In genomic region chr14:79771094-79771535, GRCm38 (mm10) we compare ENCODE assay signal across 8 mouse cellular contexts. TPM values are rescaled to one million over a fixed set of nuclear protein-coding genes. Genes with fewer than 3 reads are reported as not detected.
DNase-seq lines count a peak whose midpoint lies in the region; ATAC-seq and TF ChIP-seq lines count a peak whose summit lies in the region.

TSS of gene Pcdh8 (minus strand) at chr14:79771312.

- peak within 1 kb of the TSS; percentile 68 for H3K4me2 ChIP-seq in hindbrain, postnatal 0 days (ENCODE audit: low read depth, low read length)

- no peaks in the 10 kb centered on the region for H3K36me3 ChIP-seq in hindbrain, postnatal 0 days (ENCODE audit: insufficient read depth, low read length)

- H3K4me3 ChIP-seq in hindbrain, postnatal 0 days (ENCODE audit: low read length) = peak within 1 kb of the TSS; percentile 47

- peak; percentile 53 to 60 for DNase-seq in adrenal gland, adult 18-20 months (ENCODE audit: low spot score in 2 of 2)
- peak; percentile 46 for DNase-seq in gastrocnemius, postnatal 10 days
- peak; percentile 98 for DNase-seq in hindbrain, postnatal 0 days (ENCODE audit: low spot score)
- peak; percentile 82 to 91 for DNase-seq in left cerebral cortex, adult 18-20 months (ENCODE audit: low spot score in 2 of 2)
- DNase-seq in lung, postnatal 14 days = peak; percentile 54
- DNase-seq in right cerebral cortex, adult 18-20 months = peak; percentile 92

- H3K27me3 ChIP-seq in hindbrain, postnatal 0 days (ENCODE audit: insufficient read depth, low read length) = peaks cover 16% of the 10 kb centered on the region; the same call in 1 of the 2 replicates

- H3K9me3 ChIP-seq in hindbrain, postnatal 0 days (ENCODE audit: low read length) = no peaks in the 10 kb centered on the region

- peak; percentile 73 for ATAC-seq in common myeloid progenitor, adult 5-6 weeks (replicated peaks; ENCODE audit: low read depth, poor library complexity, severe bottlenecking)
- ATAC-seq in hindbrain, postnatal 0 days = peak; percentile 93
- no peak for ATAC-seq in erythroid progenitor cell, adult 5-6 weeks (replicated peaks; ENCODE audit: low FRiP score, poor library complexity, severe bottlenecking)

- peak within 1 kb of the TSS; percentile 63 for H3K9ac ChIP-seq in hindbrain, postnatal 0 days (replicated peaks; ENCODE audit: low read length)

- peak; percentile 57 for TF ChIP-seq CTCF in hindbrain, postnatal 0 days (IDR thresholded peaks at IDR 0.05; ENCODE audit: low read depth)

- WGBS in hindbrain, postnatal 0 days = under 1% methylated on average over 30 of the region's 30 CpGs

- H3K27ac ChIP-seq in hindbrain, postnatal 0 days = peak within 1 kb of the TSS; percentile 82

- peaks cover 3% of the 10 kb centered on the region; the same call in 1 of the 2 replicates for H3K4me1 ChIP-seq in hindbrain, postnatal 0 days (ENCODE audit: insufficient read depth, low read length)

RNA-seq across cellular contexts. Expression of gene Pcdh8, which starts in this region (rescaled TPM):
- total RNA-seq in adrenal gland, adult 18-20 months (2021) = under 1 TPM in 1 of 2 experiments, not detected in 1; 0.43 TPM
- total RNA-seq in common myeloid progenitor, adult 5-6 weeks (2017) = not detected in 2 replicates
- total RNA-seq in gastrocnemius, postnatal 10 days (2021) = under 1 TPM in 1 of 2 experiments, not detected in 1; 0.18 TPM
- total RNA-seq in hindbrain, postnatal 0 days (2014; rRNA removed) = 103 and 128 TPM in 2 replicates
- 25.9 and 30.1 TPM in 2 replicates for polyA plus RNA-seq in hindbrain, postnatal 0 days (2015; fragmentation: Nextera tagmentation; extraction: Ambion mirVana)
- total RNA-seq in left cerebral cortex, adult 18-20 months (2021) = 10 to 100 TPM; 47.9 to 63.1 TPM
- not detected in 2 replicates for total RNA-seq in erythroid progenitor cell, adult 5-6 weeks (2015; ENCODE audit: low replicate concordance)
- not detected in 2 replicates for total RNA-seq in erythroid progenitor cell, adult 5-6 weeks (2017; ENCODE audit: low replicate concordance)

Comparison
In these comparisons a context has a peak if more than half of its experiments do, and no peak if none do; other contexts are left out.
1. RNA of gene Pcdh8 (total RNA-seq): 103 to 128 TPM in hindbrain, postnatal 0 days and 47.9 to 63.1 TPM in left cerebral cortex, adult 18-20 months; 0.43 TPM in adrenal gland, adult 18-20 months, 0.18 TPM in gastrocnemius, postnatal 10 days, not detected in common myeloid progenitor, adult 5-6 weeks and not detected in erythroid progenitor cell, adult 5-6 weeks; every median in the first group is over 10 times any median in the second.
2. Peak in DNase-seq in adrenal gland, adult 18-20 months; RNA of the gene not detected or under 1 TPM.
3. Peak in ATAC-seq in common myeloid progenitor, adult 5-6 weeks; RNA of the gene not detected or under 1 TPM.
4. Peak in DNase-seq in gastrocnemius, postnatal 10 days; RNA of the gene not detected or under 1 TPM.
5. DNase-seq: peak in every context shown above with its lines; median percentile 98 in hindbrain, postnatal 0 days; 92 in right cerebral cortex, adult 18-20 months; 86 in left cerebral cortex, adult 18-20 months; 56 in adrenal gland, adult 18-20 months; 54 in lung, postnatal 14 days; 46 in gastrocnemius, postnatal 10 days.